Mouse (Mus musculus) activated CD4-positive, CD25-positive, alpha-beta regulatory T cell, adult 4 months (primary cell): ENCODE data around the gene Fam45a. TPM values are rescaled to one million over a fixed set of nuclear protein-coding genes. Genes with fewer than 3 reads are reported as not detected.
A peak's percentile ranks its signal among the peaks of the same experiment; 100 is the strongest.
"Not testable (repeated sequence)": the region's sequence is repeated elsewhere in the genome, so short reads cannot be mapped to it uniquely, and the experiment has no call there.

Experiments used
- ATAC-seq: one replicate; pipeline ENCODE4 v1.8.0; 2017
- polyA plus RNA-seq, 2 experiments: library from polyadenylated mRNA; unstranded; fragments of 100-300 nt; shearing (Covaris generic); gene quantifications; one replicate each; pipeline ENCODE4 v1.2.1; 2017

The Fam45a gene
- polyA plus RNA-seq, 2 experiments from 2014 or later, result 59.1 to 69.0 TPM

- no peak for ATAC-seq
These were observed 34.3 kb downstream of the Fam45a start for GRCm38 (mm10) chr19:60845731-60846130.

DNA sequence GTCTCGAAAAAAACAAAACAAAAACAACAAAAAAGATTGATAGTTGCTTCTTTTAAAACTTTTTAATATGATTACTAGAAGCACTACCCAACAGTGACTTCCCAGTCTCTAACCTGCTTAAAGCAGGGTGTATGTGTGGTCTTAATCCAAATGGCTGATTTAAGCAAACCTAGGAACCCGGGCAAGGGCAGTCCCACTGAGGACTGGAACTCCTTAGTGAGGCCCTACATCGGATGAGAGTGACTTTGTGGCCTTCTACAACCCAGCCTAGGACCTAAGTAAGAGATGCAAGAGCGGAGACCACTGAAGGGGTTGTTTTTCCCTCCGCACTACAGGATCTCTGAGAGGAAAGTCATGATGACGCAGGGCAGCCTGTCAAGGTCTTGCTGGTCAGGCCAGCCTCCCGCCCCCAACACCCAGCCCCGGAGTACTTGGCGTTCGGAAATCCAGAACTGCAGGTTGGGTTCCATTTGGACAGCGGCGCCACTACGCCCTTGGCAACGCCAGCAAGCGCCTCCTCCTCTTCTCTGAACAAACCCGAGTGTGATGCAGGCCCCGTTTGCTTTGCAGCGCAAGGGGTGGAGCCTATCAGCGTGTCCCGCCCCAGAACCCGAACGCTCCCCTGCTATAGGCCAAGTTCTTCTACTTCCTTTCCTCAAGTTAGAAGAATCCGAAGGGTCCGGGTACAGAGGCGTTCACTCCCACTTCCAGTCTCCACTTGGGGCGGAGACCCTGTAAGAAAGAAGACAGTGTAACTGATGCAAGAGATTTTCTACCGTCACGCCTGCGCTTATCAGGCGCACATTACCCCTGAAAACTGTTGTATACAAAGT lies 49.7 kb downstream of the Fam45a start, which contains the start of gene Sfxn4:
Gene Sfxn4, minus strand, starts transcription at position 612 of the 833 bp plus-strand sequence.
- peak; percentile 100 for ATAC-seq

DNA sequence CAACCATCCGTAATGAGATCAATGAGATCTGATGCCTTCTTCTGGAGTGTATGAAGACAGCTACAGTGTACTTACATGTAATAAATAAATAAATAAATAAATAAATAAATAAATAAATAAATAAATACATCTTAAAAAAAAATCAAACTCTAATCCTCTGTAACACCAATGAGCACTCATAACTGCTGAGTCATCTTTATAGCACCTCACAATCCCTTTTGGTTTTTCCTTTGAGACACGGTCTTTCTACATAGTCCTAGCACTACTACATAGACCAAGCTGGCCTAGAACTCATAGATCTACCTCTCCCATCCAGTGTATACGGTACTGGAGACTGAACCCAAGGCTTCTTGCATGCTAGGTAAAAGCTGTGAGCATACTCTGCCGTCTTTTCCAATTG lies 54.8 kb downstream of the Fam45a start:
- not testable (repeated sequence) for ATAC-seq

DNA sequence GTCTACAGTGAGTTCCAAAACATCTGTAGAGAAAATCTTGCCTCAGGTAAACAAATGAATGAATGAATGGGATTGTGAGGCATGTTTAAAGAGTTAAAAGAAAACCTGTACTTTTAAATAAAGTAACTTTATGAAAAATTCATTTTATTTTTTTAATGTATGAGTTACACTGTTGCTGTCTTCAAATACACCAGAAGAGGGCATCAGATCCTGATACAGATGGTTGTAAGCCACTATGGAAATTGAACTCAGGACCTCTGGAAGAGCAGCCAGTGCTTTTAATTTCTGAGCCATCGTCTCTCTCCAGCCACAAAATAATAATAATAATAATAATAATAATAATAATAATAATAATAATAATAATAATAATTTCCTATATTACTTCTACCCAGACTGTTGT lies 59.1 kb downstream of the Fam45a start:
- no peak for ATAC-seq

- no peak for ATAC-seq
These were observed 60.0 kb downstream of the Fam45a start for GRCm38 (mm10) chr19:60871366-60871765.

DNA sequence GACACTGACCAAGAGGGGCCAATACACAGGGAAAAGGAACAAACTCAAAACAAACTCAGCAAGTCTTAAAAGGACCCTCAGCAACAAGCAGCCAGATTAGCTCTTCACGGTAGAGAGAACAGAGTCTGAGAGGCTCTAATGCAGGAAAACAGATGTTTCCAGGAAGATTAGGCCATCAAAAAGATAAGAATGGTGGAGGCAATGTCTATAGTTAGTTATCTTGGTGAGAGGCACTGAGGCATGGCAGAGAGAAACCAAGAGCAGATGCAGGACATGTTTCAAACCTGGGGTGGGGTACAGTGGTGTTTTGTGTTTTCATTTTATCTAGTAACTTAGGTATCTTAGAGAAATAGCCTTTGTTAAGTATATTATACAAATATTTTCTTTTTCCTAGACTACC lies 60.9 kb downstream of the Fam45a start:
- ATAC-seq, result no peak

- no peak for ATAC-seq
These were observed 62.1 kb downstream of the Fam45a start for GRCm38 (mm10) chr19:60873501-60873900.

DNA sequence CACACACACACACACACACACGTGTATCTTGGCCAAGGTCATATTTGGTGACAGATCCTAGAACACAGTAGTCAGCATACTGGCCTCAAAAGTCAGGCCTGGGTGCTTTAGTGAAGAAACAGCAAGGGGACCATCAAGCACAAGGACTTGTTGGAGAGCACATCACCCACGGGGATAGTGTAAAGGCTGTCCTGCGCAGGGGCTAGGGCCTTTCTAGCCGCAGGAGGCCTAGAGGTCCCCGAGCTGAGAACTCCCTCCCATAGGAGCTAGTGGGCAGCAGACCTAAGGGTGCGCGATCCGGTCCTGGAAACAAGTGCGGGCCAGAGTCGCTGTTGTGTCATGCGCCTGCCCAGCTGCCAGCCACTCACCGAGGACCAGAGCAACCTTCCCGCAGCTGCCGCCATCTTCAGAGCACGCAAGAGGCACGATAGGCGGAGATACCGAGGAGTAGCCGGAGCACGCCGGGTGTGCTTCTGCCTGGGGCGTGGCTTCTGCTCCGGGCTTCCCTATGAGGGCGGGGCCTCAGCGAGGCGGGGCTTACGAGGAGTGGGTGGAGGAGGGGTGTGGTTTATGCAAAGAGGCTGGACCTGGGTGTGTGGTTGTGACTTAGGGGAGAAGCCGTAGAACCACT lies 62.8 kb downstream of the Fam45a start, which contains the start of gene Prdx3:
Gene Prdx3, minus strand, starts transcription at position 493 of the 631 bp plus-strand sequence.
- ATAC-seq, result peak; percentile 99

DNA sequence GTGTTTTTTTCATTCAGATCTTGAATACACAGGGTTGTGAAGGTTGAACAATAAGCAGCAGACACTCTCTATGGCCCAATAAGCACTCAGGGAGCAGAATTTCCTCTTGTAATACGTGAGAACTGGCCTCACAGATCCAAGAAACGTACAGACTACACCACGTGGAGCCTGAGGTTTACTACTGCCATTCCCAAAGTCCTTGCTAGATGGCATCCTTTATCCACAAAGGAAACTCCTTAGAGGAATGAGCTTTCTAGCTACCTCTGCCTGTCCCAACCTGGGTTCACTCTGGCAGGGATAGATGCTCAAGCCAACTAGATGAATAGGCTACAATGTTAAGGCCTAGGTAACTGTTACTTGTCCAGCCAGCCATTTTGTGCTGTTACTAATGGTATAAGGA lies 71.7 kb downstream of the Fam45a start:
- no peak for ATAC-seq

Other genes starting within 250 kb of the Fam45a start
- 10 to 100 TPM; 18.9 to 23.5 TPM for gene Cacul1, start 230.6 kb upstream of the Fam45a start, polyA plus RNA-seq
- 1 to 10 TPM in 1 of 2 experiments, under 1 TPM in 1; 0.94 to 1.4 TPM for gene Nanos1, start 55.6 kb upstream of the Fam45a start, polyA plus RNA-seq
- 100 to 1,000 TPM; 111 to 134 TPM for gene Eif3a, start 20.9 kb upstream of the Fam45a start, polyA plus RNA-seq
- 1 to 10 TPM; 2.5 to 2.9 TPM for gene Sfxn4, start 49.9 kb downstream of the Fam45a start, polyA plus RNA-seq
- 100 to 1,000 TPM; 134 to 141 TPM for gene Prdx3, start 63.0 kb downstream of the Fam45a start, polyA plus RNA-seq
- gene Grk5, start 78.2 kb downstream of the Fam45a start, polyA plus RNA-seq, result 1 to 10 TPM; 1.5 to 1.7 TPM